Mouse (Mus musculus): ENCODE results near the gene Cdh22.

Gene Cdh22

DNA sequence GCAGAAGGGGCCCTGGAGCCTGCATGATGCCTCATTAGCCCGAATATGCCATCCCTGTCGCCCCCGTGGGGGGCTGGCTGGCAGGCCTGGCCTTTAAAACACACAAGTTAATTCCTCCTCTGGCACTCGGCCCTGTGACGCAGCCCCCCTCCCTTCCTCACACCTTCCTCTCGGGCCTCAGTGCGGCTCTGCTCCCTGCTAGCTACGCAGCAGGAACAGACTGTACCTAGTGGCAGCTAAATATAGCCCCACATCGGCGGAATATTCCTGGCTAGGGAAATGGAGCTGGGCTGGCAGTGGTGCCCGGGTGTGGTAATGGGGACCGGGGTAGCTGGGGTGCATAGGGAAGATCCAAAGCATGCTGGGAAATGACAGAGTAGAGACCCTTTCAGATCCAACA, 81.6 kb downstream of the Cdh22 start:
- no peak for DNase-seq (ENCODE audit: low read depth)

DNA sequence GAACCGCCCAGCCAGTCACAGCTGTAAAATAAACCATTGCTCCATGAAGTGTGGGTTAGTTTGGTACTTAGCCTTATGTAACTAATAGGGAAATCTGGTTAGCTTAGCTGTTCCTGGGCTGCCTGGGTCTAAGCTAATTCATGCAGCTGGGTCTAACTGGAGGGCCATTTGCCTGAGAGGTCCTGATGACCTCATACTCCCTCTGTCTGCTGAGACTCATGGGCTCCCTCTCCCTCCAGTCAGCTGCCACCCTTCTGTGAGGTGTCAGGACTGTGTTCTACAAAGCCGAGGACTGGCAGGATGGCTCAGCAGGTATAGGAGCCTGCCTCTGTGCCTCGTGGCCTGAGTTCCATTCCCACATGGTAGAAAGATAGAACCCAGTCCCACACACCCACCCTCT, 84.9 kb downstream of the Cdh22 start:
- no peak for DNase-seq (ENCODE audit: low read depth)

DNA sequence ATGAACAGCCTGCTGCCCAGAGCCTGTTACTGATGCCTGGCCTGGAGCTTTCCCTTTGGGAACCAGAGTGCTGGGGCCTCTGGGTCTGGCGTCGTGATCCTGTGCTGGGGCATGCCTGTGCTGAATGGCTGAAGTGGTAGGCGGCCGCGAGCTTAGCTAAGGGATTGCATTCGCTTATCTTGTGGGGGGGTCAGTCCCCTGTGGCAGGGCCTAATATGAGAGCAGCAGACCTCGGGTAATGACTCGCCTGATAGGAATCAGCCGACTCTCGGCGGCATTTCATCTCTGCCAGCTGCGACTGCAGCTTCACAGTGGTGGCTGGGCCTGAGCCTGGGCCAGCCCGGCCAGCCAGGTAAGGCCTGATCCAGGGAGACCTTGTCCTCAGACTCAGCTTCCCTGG, 88.8 kb downstream of the Cdh22 start:
- DNase-seq (ENCODE audit: low read depth), result no peak

DNA sequence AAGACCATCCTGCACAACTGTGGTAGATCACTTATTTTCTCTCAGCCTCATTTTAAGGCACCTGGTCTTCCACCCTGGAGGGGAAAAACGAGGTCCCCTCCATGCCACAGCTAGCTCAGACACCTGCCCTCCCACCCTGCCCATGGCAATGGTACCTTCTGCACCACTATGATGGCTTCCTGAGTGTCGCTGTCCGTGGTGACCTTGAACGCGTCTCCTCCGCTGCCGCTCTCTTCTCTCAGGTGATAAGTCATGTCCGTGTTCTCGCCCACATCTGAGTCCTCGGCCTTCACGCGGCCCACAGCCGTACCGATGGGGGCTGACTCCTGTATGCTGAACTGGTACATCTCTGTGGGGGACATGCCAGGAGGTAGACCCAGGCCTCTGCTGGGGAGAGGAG, 91.2 kb downstream of the Cdh22 start:
- no peak for DNase-seq (ENCODE audit: low read depth)

DNA sequence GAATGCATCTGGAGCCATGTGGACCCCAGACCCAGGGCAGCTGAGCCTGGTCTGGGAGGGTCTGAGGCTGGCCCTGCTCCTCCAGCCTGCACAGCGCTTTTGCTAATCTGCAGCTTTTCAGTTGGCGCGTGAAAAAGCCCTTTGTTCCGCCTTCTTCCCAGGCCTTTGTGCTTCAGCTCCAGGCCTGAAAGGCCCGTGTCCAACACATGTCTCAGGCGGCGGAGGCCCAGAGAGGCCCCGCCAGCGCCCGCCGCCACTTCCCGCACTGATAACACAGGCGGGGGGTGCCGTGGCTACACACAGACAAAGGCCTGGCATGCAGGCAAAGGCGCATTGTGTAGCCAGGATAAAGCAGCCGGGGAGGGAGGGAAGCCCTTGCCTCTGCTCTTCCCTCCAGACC, 98.6 kb downstream of the Cdh22 start:
- DNase-seq (ENCODE audit: low read depth), result no peak

DNA sequence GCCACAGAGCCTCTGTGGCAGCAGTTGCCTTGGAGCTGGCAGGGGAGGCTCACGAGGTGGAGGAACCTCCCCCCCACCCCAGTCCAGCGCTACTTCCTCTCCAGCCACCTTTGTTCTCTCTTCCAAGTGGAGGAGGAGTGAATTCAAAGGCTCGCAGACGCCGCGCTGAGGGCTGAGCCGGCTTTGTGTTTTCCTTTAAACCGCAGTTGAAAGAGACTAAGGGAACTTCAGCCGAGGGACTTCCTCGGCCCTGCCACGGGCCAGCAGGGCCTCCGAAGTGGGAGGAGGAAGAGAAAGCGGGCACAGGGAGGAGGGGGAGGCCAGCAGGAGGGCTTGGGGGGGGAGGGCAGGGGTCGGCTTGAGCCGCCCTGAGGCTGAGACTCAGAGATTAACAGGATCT, 101.1 kb downstream of the Cdh22 start:
- DNase-seq (ENCODE audit: low read depth), result no peak

DNA sequence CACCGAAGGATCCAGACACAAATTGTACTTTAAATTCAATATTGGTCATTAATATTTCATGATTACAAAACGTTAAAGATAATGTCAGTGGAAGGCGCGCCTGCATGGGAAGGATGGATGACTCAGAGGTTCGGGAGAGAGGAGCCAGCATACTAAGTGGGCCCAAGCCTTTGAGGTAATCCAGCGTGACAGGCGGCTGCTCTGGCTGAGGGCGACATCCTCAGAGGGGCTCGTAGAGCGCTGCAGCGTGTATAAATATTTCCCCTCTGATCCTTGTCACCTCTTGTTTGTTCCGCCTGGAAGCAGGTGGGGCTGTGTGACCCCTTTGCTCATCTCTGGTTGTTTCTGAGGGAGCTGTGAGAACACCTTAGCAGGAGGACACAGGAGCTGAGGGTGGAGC, 103.2 kb downstream of the Cdh22 start:
- no peak for DNase-seq (ENCODE audit: low read depth)

DNA sequence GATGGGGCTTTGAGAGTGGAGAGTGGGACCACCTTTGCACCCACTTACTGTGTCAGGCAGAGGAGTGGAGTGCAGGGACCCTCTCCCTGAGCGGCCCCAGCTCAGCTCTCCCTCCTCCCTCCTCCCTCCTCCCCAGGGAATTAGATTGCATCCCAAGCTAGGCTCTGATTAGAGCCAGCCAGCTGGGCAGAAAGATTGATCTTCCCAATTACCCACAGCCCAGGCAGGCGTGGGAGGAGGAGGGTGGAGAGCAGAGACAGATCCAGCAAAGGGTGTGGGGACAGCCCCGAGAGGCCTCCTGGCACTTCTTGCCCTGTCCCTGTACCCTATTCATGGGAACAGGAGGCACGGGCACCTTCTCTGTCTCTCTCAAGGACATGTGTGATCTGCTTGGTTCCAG, 105.5 kb downstream of the Cdh22 start:
- no peak for DNase-seq (ENCODE audit: low read depth)

- DNase-seq (ENCODE audit: low read depth), result no peak
Observed at GRCm38 (mm10) chr2:165126896-165127562, 107.6 kb downstream of the Cdh22 start.

DNA sequence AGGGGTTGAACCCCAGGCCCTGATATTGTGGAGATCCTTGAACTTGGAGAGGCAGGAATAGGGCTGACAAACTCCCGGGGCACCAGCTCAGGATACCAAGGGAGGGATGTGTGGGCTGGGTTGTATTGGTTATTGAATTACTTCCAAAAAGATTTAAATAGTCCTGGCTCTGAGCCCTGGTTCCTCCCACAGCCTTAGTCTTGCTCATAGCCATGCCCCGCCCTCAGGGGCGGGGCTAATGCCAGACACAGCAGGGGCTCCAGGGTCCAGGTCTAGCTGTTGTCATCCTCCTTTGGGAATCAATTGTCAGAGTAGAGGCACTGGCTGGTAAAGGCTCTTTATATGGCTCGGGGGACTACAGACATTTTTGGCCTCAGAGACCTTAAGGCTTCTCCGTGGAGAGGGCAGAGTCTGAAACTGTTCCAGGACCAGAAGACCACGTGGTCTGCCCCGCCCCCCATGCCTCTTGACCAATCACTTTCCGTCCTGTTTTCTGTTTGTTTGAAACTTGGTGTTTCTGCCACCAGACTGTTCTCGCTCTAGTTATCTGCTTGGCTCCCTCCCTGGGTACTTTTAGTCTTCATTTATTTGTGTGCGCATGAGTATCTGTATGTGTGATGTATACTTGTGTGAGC, 113.3 kb downstream of the Cdh22 start:
- DNase-seq (ENCODE audit: low read depth), result peak; percentile 12

GRCm38 (mm10) chr2:165120765-165121164, 113.9 kb downstream of the Cdh22 start:
- no peak for DNase-seq (ENCODE audit: low read depth)

GRCm38 (mm10) chr2:165113733-165114132, 120.9 kb downstream of the Cdh22 start:
- DNase-seq (ENCODE audit: low read depth), result peak; percentile 12

DNA sequence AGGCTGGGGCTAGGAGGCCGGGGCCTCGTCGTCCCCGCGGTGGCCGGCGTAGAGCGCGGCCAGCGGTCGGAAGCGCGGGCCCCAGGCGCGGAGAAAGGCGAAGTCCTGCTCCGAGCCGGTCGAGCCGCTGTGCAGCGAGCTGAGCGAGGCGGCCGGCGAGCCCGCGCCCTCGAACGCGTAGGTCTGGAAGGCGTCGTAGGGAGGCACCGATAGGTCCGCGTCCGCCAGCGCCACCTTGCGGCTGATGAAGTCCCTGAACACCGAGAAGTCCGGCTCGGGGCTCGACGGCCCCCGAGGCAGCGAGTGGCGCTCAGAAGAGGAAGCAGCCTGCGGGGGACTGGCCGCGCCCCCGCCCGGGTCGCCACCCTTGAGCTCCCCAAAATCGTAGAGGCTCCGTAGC, 122.5 kb downstream of the Cdh22 start:
- DNase-seq (ENCODE audit: low read depth), result no peak

GRCm38 (mm10) chr2:165106585-165106984, 128.1 kb downstream of the Cdh22 start:
- no peak for DNase-seq (ENCODE audit: low read depth)

DNA sequence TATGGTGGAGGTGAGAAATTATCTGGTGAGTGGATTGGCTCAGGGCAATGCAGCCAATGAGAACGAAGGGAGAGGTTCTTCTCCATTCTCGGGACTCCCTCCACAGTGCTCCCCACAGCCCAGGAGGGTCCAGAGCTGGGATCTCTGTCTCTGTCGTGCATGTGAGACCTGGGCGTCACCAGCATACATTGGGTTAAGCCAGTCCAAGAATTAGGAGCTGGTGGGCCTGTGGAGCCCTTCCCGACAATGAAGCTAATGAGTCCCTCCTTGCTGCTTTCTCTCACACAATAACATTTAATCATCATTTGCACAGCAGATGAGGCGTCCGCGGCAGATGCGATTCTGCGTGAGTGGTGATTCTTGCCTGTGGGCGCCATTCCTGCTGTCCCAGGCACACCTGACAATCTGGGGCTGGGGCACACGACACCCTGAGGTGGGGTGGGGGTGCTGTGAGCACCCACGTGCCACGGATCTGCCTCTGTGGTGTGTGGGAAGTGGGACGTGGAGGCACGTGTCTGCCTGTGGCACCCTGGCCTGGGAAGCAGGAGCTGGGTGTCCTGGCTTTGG, 129.1 kb downstream of the Cdh22 start:
- DNase-seq (ENCODE audit: low read depth), result no peak

GRCm38 (mm10) chr2:165102920-165103319, 131.7 kb downstream of the Cdh22 start:
- peak; percentile 54 for DNase-seq (ENCODE audit: low read depth)

- DNase-seq (ENCODE audit: low read depth), result no peak
Observed at GRCm38 (mm10) chr2:165100749-165101148, 133.9 kb downstream of the Cdh22 start.

DNA sequence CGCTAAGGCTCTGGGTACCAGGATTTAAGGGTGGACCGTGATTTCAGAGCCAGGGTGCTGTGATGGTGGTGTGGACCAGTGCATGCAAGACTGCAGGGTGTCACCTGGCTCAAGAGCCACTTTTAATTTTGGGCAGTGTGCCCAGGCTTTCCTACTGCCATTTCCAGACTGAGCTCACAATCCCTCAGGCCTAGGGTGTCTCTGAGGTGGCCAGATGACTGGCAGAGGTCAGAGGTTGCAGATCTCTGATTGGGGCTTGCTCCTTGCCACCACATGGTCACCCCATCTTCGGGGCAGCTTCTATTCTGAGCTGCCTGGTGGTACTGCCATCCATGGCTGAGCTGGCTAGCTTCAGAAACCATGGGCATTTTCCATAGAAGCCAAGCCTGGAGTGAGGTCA, 135.8 kb downstream of the Cdh22 start:
- DNase-seq (ENCODE audit: low read depth), result no peak

GRCm38 (mm10) chr2:165096367-165096766, 138.3 kb downstream of the Cdh22 start:
- DNase-seq (ENCODE audit: low read depth), result no peak

GRCm38 (mm10) chr2:165092393-165092792, 142.3 kb downstream of the Cdh22 start:
- DNase-seq (ENCODE audit: low read depth), result no peak

- DNase-seq (ENCODE audit: low read depth), result no peak
Observed at GRCm38 (mm10) chr2:165091433-165091965, 143.2 kb downstream of the Cdh22 start.

DNA sequence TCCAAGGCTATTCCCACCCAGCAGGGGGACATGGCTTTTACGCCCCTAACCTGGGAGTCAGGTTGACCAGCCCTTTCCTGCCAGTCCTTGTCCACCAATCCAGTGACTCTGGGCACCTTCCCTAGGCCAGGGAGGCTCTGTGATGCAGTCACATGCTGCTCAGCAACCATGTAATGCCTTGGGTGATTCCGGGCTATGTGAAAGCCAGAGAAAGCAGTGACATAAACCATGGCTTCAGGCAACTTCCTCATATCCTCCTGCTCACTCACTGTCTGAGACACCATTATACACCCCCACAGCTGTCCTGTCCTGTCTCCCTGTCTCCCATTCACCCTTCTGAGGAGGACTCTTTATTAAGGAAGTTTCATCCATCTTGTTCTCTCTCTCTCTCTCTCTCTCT, 144.0 kb downstream of the Cdh22 start, which contains the start of gene 1700025C18Rik:
TSS of gene 1700025C18Rik (minus strand) at position 101 of the 400 bp plus-strand sequence.
- DNase-seq (ENCODE audit: low read depth), result no peak

- DNase-seq (ENCODE audit: low read depth), result no peak
Observed at GRCm38 (mm10) chr2:165089470-165089869, 145.2 kb downstream of the Cdh22 start.

Data from 416B (cell line).